Mouse (Mus musculus): ENCODE measurements around the gene Actg1. TPM values are rescaled to one million over a fixed set of nuclear protein-coding genes. Genes with fewer than 3 reads are reported as not detected.
A peak's percentile ranks its signal among the peaks of the same experiment; 100 is the strongest.

The Actg1 gene
- polyA plus RNA-seq, 1 experiment from 2014 or later, result 4,080 TPM

- DNase-seq (ENCODE audit: low spot score), result no peak
- WGBS, result 90% methylated on average over 5 of the region's 5 CpGs
- Histone ChIP-seq H3K9ac (no peak overlapping the region), H3K27ac (no peak overlapping the region), H3K4me3 (replicated peaks; ENCODE audit: low read length) (no peak overlapping the region), H3K9me3 (ENCODE audit: control insufficient read depth, low read length) (no peaks in the 10 kb centered on the region), H3K4me2 (replicated peaks) (no peak overlapping the region), H3K36me3 (replicated peaks; ENCODE audit: control insufficient read depth, insufficient read depth) (peaks cover 23% of the 10 kb centered on the region), H3K27me3 (ENCODE audit: control insufficient read depth, insufficient read depth, low read length) (no peaks in the 10 kb centered on the region), H3K4me1 (replicated peaks; ENCODE audit: control insufficient read depth, insufficient read depth, low read length) (peaks cover 8% of the 10 kb centered on the region)
- ATAC-seq (ENCODE audit: low FRiP score), result no peak
Observed at GRCm38 (mm10) chr11:120342656-120343160, 5.6 kb downstream of the Actg1 start.

- no peaks in the 10 kb centered on the region for H3K27me3 ChIP-seq (ENCODE audit: control insufficient read depth, insufficient read depth, low read length)
- H3K9me3 ChIP-seq (ENCODE audit: control insufficient read depth, low read length), result no peaks in the 10 kb centered on the region
- DNase-seq (ENCODE audit: low spot score), result no peak
- H3K27ac ChIP-seq, result no peak overlapping the region
- peaks cover 17% of the 10 kb centered on the region for H3K36me3 ChIP-seq (replicated peaks; ENCODE audit: control insufficient read depth, insufficient read depth)
- H3K4me1 ChIP-seq (replicated peaks; ENCODE audit: control insufficient read depth, insufficient read depth, low read length), result peaks cover 8% of the 10 kb centered on the region
- no peak overlapping the region for H3K4me2 ChIP-seq (replicated peaks)
- no peak for ATAC-seq (ENCODE audit: low FRiP score)
- H3K9ac ChIP-seq, result no peak overlapping the region
- H3K4me3 ChIP-seq (replicated peaks; ENCODE audit: low read length), result no peak overlapping the region
- 92% methylated on average over 4 of the region's 4 CpGs for WGBS
Observed at GRCm38 (mm10) chr11:120341661-120342060, 6.7 kb downstream of the Actg1 start.

GRCm38 (mm10) chr11:120339978-120340513, 8.3 kb downstream of the Actg1 start:
- Histone ChIP-seq H3K4me3 (replicated peaks; ENCODE audit: low read length) (no peak overlapping the region), H3K9me3 (ENCODE audit: control insufficient read depth, low read length) (no peaks in the 10 kb centered on the region), H3K27me3 (ENCODE audit: control insufficient read depth, insufficient read depth, low read length) (no peaks in the 10 kb centered on the region), H3K4me2 (replicated peaks) (no peak overlapping the region), H3K36me3 (replicated peaks; ENCODE audit: control insufficient read depth, insufficient read depth) (peaks cover 7% of the 10 kb centered on the region), H3K4me1 (replicated peaks; ENCODE audit: control insufficient read depth, insufficient read depth, low read length) (peaks cover 4% of the 10 kb centered on the region), H3K9ac (no peak overlapping the region), H3K27ac (no peak overlapping the region)
- no peak for ATAC-seq (ENCODE audit: low FRiP score)
- DNase-seq (ENCODE audit: low spot score), result no peak
- WGBS, result 89% methylated on average over 10 of the region's 10 CpGs

- ATAC-seq (ENCODE audit: low FRiP score) (no peak), DNase-seq (ENCODE audit: low spot score) (no peak)
- Histone ChIP-seq H3K4me2 (replicated peaks) (no peak overlapping the region), H3K36me3 (replicated peaks; ENCODE audit: control insufficient read depth, insufficient read depth) (no peaks in the 10 kb centered on the region; the same call in 1 of the 2 replicates), H3K9me3 (ENCODE audit: control insufficient read depth, low read length) (no peaks in the 10 kb centered on the region), H3K4me1 (replicated peaks; ENCODE audit: control insufficient read depth, insufficient read depth, low read length) (no peaks in the 10 kb centered on the region), H3K9ac (no peak overlapping the region), H3K27ac (no peak overlapping the region), H3K4me3 (replicated peaks; ENCODE audit: low read length) (no peak overlapping the region), H3K27me3 (ENCODE audit: control insufficient read depth, insufficient read depth, low read length) (no peaks in the 10 kb centered on the region)
- WGBS, result 78% methylated on average over 3 of the region's 3 CpGs
Observed at GRCm38 (mm10) chr11:120338786-120339185, 9.6 kb downstream of the Actg1 start.

- no peaks in the 10 kb centered on the region for H3K27me3 ChIP-seq (ENCODE audit: control insufficient read depth, insufficient read depth, low read length)
- ATAC-seq (ENCODE audit: low FRiP score), result no peak
- no peak overlapping the region for H3K4me2 ChIP-seq (replicated peaks)
Observed at GRCm38 (mm10) chr11:120337447-120337846, 10.9 kb downstream of the Actg1 start.

GRCm38 (mm10) chr11:120335431-120336021, 12.8 kb downstream of the Actg1 start:
- no peaks in the 10 kb centered on the region for H3K27me3 ChIP-seq (ENCODE audit: control insufficient read depth, insufficient read depth, low read length)
- no peak for DNase-seq (ENCODE audit: low spot score)
- WGBS, result 87% methylated on average over 6 of the region's 6 CpGs
- H3K4me1 ChIP-seq (replicated peaks; ENCODE audit: control insufficient read depth, insufficient read depth, low read length), result no peaks in the 10 kb centered on the region
- no peaks in the 10 kb centered on the region for H3K36me3 ChIP-seq (replicated peaks; ENCODE audit: control insufficient read depth, insufficient read depth)
- H3K4me2 ChIP-seq (replicated peaks), result no peak overlapping the region
- H3K4me3 ChIP-seq (replicated peaks; ENCODE audit: low read length), result no peak overlapping the region
- H3K9me3 ChIP-seq (ENCODE audit: control insufficient read depth, low read length), result no peaks in the 10 kb centered on the region
- ATAC-seq (ENCODE audit: low FRiP score), result no peak
- H3K27ac ChIP-seq, result no peak overlapping the region
- H3K9ac ChIP-seq, result no peak overlapping the region

More at GRCm38 (mm10) chr11:120337447-120337846, 10.9 kb downstream of the Actg1 start:
- no peak overlapping the region for H3K27ac ChIP-seq
- WGBS, result 37% methylated on average over 2 of the region's 2 CpGs
- H3K4me3 ChIP-seq (replicated peaks; ENCODE audit: low read length), result no peak overlapping the region
- no peaks in the 10 kb centered on the region for H3K9me3 ChIP-seq (ENCODE audit: control insufficient read depth, low read length)
- DNase-seq (ENCODE audit: low spot score), result no peak
- H3K9ac ChIP-seq, result no peak overlapping the region
- H3K4me1 ChIP-seq (replicated peaks; ENCODE audit: control insufficient read depth, insufficient read depth, low read length), result no peaks in the 10 kb centered on the region
- H3K36me3 ChIP-seq (replicated peaks; ENCODE audit: control insufficient read depth, insufficient read depth), result no peaks in the 10 kb centered on the region

- Histone ChIP-seq H3K27me3 (ENCODE audit: control insufficient read depth, insufficient read depth, low read length) (no peaks in the 10 kb centered on the region), H3K36me3 (replicated peaks; ENCODE audit: control insufficient read depth, insufficient read depth) (no peaks in the 10 kb centered on the region), H3K9me3 (ENCODE audit: control insufficient read depth, low read length) (no peaks in the 10 kb centered on the region), H3K4me2 (replicated peaks) (no peak overlapping the region), H3K4me1 (replicated peaks; ENCODE audit: control insufficient read depth, insufficient read depth, low read length) (peaks cover 17% of the 10 kb centered on the region), H3K27ac (no peak overlapping the region), H3K9ac (no peak overlapping the region), H3K4me3 (replicated peaks; ENCODE audit: low read length) (no peak overlapping the region)
- 98% methylated on average over 10 of the region's 10 CpGs for WGBS
- ATAC-seq (ENCODE audit: low FRiP score) (no peak), DNase-seq (ENCODE audit: low spot score) (no peak)
Observed at GRCm38 (mm10) chr11:120320156-120320555, 28.2 kb downstream of the Actg1 start.

GRCm38 (mm10) chr11:120319310-120319709, 29.0 kb downstream of the Actg1 start:
- DNase-seq (ENCODE audit: low spot score) (no peak), ATAC-seq (ENCODE audit: low FRiP score) (no peak)
- H3K36me3 ChIP-seq (replicated peaks; ENCODE audit: control insufficient read depth, insufficient read depth), result no peaks in the 10 kb centered on the region
- peaks cover 25% of the 10 kb centered on the region for H3K4me1 ChIP-seq (replicated peaks; ENCODE audit: control insufficient read depth, insufficient read depth, low read length)
- no peaks in the 10 kb centered on the region for H3K9me3 ChIP-seq (ENCODE audit: control insufficient read depth, low read length)
- H3K27me3 ChIP-seq (ENCODE audit: control insufficient read depth, insufficient read depth, low read length), result no peaks in the 10 kb centered on the region
- H3K9ac ChIP-seq, result no peak overlapping the region
- H3K4me2 ChIP-seq (replicated peaks), result no peak overlapping the region
- no peak overlapping the region for H3K27ac ChIP-seq
- WGBS, result 86% methylated on average over 5 of the region's 5 CpGs
- no peak overlapping the region for H3K4me3 ChIP-seq (replicated peaks; ENCODE audit: low read length)

- ATAC-seq (ENCODE audit: low FRiP score), result no peak
- no peaks in the 10 kb centered on the region for H3K9me3 ChIP-seq (ENCODE audit: control insufficient read depth, low read length)
- H3K27ac ChIP-seq, result peak overlapping the region; percentile 97; the same call in 1 of the 2 replicates
- H3K36me3 ChIP-seq (replicated peaks; ENCODE audit: control insufficient read depth, insufficient read depth), result no peaks in the 10 kb centered on the region
- no peak for DNase-seq (ENCODE audit: low spot score)
- WGBS, result 42% methylated on average over 7 of the region's 7 CpGs
- H3K4me2 ChIP-seq (replicated peaks), result peak overlapping the region; percentile 93
- H3K4me3 ChIP-seq (replicated peaks; ENCODE audit: low read length), result peak overlapping the region; percentile 45; the same call in 1 of the 2 replicates
- H3K4me1 ChIP-seq (replicated peaks; ENCODE audit: control insufficient read depth, insufficient read depth, low read length), result peaks cover 25% of the 10 kb centered on the region
- peak overlapping the region; percentile 77 for H3K9ac ChIP-seq
- no peaks in the 10 kb centered on the region for H3K27me3 ChIP-seq (ENCODE audit: control insufficient read depth, insufficient read depth, low read length)
Observed at GRCm38 (mm10) chr11:120317456-120317855, 30.9 kb downstream of the Actg1 start.

All from hindbrain, embryonic 14.5 days (tissue).